Mouse (Mus musculus) bone marrow, adult 2 months (tissue): ENCODE data around the gene Fnbp1. TPM values are rescaled to one million over a fixed set of nuclear protein-coding genes. Genes with fewer than 3 reads are reported as not detected.

Experiments used
- H3K27ac ChIP-seq: fragments of 200-500 bp; 2 replicates; pipeline ENCODE4 v1.5.1; 2012; ENCODE audit warnings: low read depth, mild to moderate bottlenecking, control low read depth, inconsistent platforms, low read length; ENCODE audit not compliant: control insufficient read depth, poor library complexity, insufficient read depth
- H3K4me1 ChIP-seq: fragments of 200-500 bp; 2 replicates; pipeline ENCODE4 v1.6.1; 2011; ENCODE audit warnings: low read length; ENCODE audit not compliant: control insufficient read depth, insufficient read depth
- H3K4me3 ChIP-seq: fragments of 200-500 bp; replicated peaks from 2 replicates; pipeline ENCODE3; 2011; ENCODE audit warnings: mild to moderate bottlenecking, low read depth, low read length, control low read depth; ENCODE audit not compliant: control insufficient read depth
- CTCF ChIP-seq: fragments of 200-500 bp; IDR thresholded peaks from 2 replicates; pipeline ENCODE4 v1.5.1; 2011; ENCODE audit warnings: low read length, control low read depth; ENCODE audit not compliant: control insufficient read depth, insufficient read depth
- POLR2A ChIP-seq: fragments of 200-500 bp; IDR thresholded peaks from 2 replicates; pipeline ENCODE4 v1.6.1; 2011; ENCODE audit warnings: low read depth, mild to moderate bottlenecking, control low read depth, low read length, borderline replicate concordance; ENCODE audit not compliant: control insufficient read depth
- WGBS: fragments of 180-500 bp; shearing (Covaris S2); methylation state at CpG from one replicate; pipeline ENCODE4 v1.1.7; 2018; 5-methylcytosine and 5-hydroxymethylcytosine counted together
- polyA plus RNA-seq: library from polyadenylated mRNA; stranded (reverse); fragments of >200 nt; gene quantifications from 2 replicates; pipeline ENCODE4 v1.2.4, GENCODE M21; 2011; ENCODE audit warnings: low replicate concordance; ENCODE audit not compliant: missing spikeins, insufficient read depth, insufficient read length

The Fnbp1 gene
- polyA plus RNA-seq, 1 experiment = 67.8 TPM

GRCm38 (mm10) chr2:30995432-30995996, 146.3 kb downstream of the Fnbp1 start:
- Histone ChIP-seq H3K4me1 (no peaks in the 10 kb centered on the region), H3K4me3 (no peak overlapping the region), H3K27ac (no peak overlapping the region)
- TF ChIP-seq CTCF (no peak), POLR2A (no peak)
- WGBS = 75% methylated on average over 11 of the region's 11 CpGs

- Histone ChIP-seq H3K27ac (no peak overlapping the region), H3K4me1 (no peaks in the 10 kb centered on the region), H3K4me3 (no peak overlapping the region)
- WGBS = 88% methylated on average over 4 of the region's 4 CpGs
- TF ChIP-seq CTCF (no peak), POLR2A (no peak)
Measured at GRCm38 (mm10) chr2:30994853-30995252, 147.0 kb downstream of the Fnbp1 start.

DNA sequence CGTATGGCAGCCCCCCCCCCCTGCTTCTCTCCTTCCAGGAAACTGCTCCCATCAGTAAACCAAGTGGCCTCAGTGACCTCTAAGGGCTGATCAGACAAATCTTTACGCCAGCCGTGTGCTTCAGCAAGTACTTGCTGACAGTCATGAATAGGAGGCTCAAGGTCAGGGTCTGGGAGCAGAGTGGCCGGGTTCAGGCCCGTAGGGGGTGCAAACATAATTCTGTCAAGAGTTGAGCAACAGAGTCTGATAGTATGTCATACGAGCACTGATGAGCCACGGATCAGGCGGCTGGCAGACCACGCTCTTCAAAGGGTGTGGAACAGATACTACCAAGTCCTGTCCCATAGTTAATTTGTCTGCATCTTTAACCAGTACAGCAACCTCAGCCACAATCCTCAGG, 151.6 kb downstream of the Fnbp1 start:
- H3K4me3 ChIP-seq = no peak overlapping the region
- no peak overlapping the region for H3K27ac ChIP-seq
- 85% methylated on average over 9 of the region's 9 CpGs for WGBS
- H3K4me1 ChIP-seq = no peaks in the 10 kb centered on the region
- TF ChIP-seq POLR2A = no peak
- no peak for TF ChIP-seq CTCF

- peaks cover 3% of the 10 kb centered on the region for H3K4me1 ChIP-seq
- TF ChIP-seq CTCF (no peak), POLR2A (no peak)
- no peak overlapping the region for H3K27ac ChIP-seq
- no peak overlapping the region for H3K4me3 ChIP-seq
- 47% methylated on average over 17 of the region's 17 CpGs for WGBS
Measured at GRCm38 (mm10) chr2:30985111-30986020, 156.4 kb downstream of the Fnbp1 start.

- 51% methylated on average over 7 of the region's 7 CpGs for WGBS
- H3K4me1 ChIP-seq = peaks cover 3% of the 10 kb centered on the region
- no peak for TF ChIP-seq CTCF
- TF ChIP-seq POLR2A = no peak
- H3K4me3 ChIP-seq = no peak overlapping the region
- no peak overlapping the region for H3K27ac ChIP-seq
Measured at GRCm38 (mm10) chr2:30983024-30983423, 158.8 kb downstream of the Fnbp1 start.

GRCm38 (mm10) chr2:30981790-30982513, 159.9 kb downstream of the Fnbp1 start, which contains the start of the genes BC005624 and Usp20:
TSS of gene BC005624 (minus strand) at chr2:30982201.
TSS of gene Usp20 (plus strand) at chr2:30982279.
- peak; percentile 15; the same call in 1 of the 2 replicates for TF ChIP-seq CTCF
- TF ChIP-seq POLR2A = peak; percentile 53; the same call in 1 of the 2 replicates
- Histone ChIP-seq H3K4me1 (peaks cover 3% of the 10 kb centered on the region), H3K4me3 (peak within 1 kb of the TSS; percentile 90), H3K27ac (peak within 1 kb of the TSS; percentile 10; the same call in 1 of the 2 replicates)
- WGBS = under 1% methylated on average over 66 of the region's 66 CpGs

Other genes with a start within 250 kb of the Fnbp1 start
- gene Ptges, start 212.1 kb downstream of the Fnbp1 start, polyA plus RNA-seq = 2.9 and 8.0 TPM in 2 replicates
- gene Tor1b, start 189.0 kb downstream of the Fnbp1 start, polyA plus RNA-seq = 19.3 and 34.2 TPM in 2 replicates
- 14.7 and 35.0 TPM in 2 replicates for gene Tor1a, start 174.1 kb downstream of the Fnbp1 start, polyA plus RNA-seq
- 26.0 and 35.8 TPM in 2 replicates for gene BC005624, start 159.8 kb downstream of the Fnbp1 start, polyA plus RNA-seq
- gene Usp20, start 159.7 kb downstream of the Fnbp1 start, polyA plus RNA-seq = 8.6 and 11.7 TPM in 2 replicates
- 21.0 and 27.9 TPM in 2 replicates for gene Gpr107, start 10.3 kb upstream of the Fnbp1 start, polyA plus RNA-seq
- 0.49 TPM in 1 of 2 replicates, not detected in the other for gene Ncs1, start 103.8 kb upstream of the Fnbp1 start, polyA plus RNA-seq
- gene Hmcn2, start 172.4 kb upstream of the Fnbp1 start, polyA plus RNA-seq = 0.52 and 1.6 TPM in 2 replicates